Mouse (Mus musculus) thymus, adult 2 months (tissue): ENCODE results near the gene Ppp1r14a.

ENCODE experiments used
- CTCF ChIP-seq: fragments of 200-500 bp; IDR thresholded peaks from 2 replicates; pipeline ENCODE4 v1.5.1; 2012; ENCODE audit warnings: mild to moderate bottlenecking, control low read depth, low read length, moderate library complexity, borderline replicate concordance; ENCODE audit not compliant: control insufficient read depth, poor library complexity, insufficient read depth; ENCODE audit errors: extremely low read depth
- POLR2A ChIP-seq: fragments of 200-500 bp; IDR thresholded peaks from 2 replicates; pipeline ENCODE4 v1.6.1; 2012; ENCODE audit warnings: mild to moderate bottlenecking, low read length, control low read depth, moderate library complexity; ENCODE audit not compliant: control insufficient read depth, poor library complexity, insufficient read depth; ENCODE audit errors: extremely low read depth

- TF ChIP-seq CTCF (no peak), POLR2A (no peak)
These were observed 43.1 kb upstream of the Ppp1r14a start for GRCm38 (mm10) chr7:29246015-29246414.
